Mouse (Mus musculus): ENCODE measurements around the gene H2-T24.
"Not testable (repeated sequence)": the region's sequence is repeated elsewhere in the genome, so short reads cannot be mapped to it uniquely, and the experiment has no call there.

H2-T24 gene

DNA sequence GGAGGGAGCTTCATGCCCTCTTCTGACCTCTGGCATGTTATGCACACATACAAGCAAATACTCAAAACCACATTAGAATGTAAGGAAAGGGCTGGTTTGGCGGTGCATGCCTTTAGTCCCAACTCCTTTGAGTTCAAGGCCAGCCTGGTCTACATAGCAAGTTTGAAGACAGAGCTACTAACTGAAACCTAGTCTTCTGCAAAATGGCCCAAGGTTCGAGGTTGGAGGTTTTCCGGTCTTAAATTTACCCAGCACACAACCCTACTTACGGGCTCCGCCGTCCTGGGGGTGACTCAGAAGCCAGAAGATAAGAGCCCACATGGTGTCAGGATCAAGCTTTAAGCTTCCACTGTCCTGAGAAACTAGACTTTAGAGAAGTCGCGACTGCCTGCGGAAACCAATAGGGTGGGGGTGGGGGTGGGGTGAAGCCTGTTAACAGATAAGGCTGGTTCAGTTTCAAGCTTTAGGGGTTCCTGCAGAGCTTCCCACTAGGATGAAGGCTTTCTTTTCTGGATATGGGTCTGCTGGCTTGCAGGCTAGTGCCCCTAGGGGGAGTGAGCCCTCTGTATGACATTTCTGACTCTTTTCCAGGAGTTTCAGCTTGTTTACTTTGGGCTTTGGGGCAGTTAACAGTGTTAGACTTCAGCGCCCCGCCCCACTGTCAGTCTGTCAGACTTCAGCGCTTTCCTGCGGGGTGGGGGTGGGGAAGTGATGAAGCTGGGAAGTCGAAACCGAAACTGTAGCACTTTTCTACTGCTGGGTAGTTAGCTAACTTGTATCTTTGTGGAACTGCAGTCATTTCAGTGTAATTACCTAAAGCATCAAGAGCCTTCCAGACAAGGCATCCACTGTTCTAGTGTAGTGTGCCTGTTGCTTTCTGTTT lies at the start of gene H2-T24:
Gene H2-T24 (minus strand): TSS at position 370 of the 883 bp plus-strand sequence.
- CTCF ChIA-PET, result interaction anchor here (0.5 to 0.7 kb wide), 2 partner anchors 17 to 385 kb away, joined by 3 to 10 read pairs; no protein-coding TSS in a partner anchor

DNA sequence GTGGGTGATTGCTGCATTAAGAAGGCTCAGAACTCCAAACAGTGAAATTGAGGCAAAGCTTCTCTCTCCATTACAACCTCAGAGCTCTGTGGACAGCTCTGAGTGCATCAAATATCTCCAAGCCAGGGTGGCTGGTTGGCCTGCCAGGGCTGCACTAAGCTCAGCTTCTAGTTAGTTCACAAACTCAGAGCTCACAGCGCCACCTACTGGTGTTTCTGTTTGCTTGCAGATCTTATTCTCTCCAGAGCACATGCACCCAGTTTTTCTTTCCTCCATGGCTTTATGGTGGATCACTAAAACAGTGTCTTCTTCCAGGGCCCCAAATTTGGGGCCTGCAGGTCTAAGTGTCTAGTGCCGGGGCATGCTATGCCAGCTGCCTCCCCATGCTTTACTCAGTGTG lies 40.5 kb upstream of the H2-T24 start:
- CTCF ChIA-PET, result interaction anchor here (0.9 to 1.7 kb wide), 2 partner anchors 62 to 65 kb away, joined by 3 to 4 read pairs; no protein-coding TSS in a partner anchor

DNA sequence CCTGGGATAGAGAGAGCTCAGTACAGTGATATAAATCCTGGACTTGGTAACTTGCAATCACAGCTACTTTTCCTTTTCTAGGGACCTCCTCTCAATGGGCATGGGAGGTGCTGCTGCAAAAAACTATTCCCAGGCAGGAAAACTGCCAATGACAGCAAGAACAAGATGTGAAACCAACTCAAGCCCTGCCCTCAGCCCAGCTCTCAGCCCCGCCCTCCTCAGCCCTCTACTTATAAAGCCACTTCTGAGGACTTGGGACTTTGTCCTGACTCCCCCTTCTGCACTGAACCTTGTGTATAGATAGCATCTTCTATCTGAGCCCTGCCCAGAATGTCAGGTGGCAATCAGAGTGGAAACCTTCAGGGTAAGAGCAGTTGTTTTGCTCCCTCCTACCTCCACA lies 38.0 kb upstream of the H2-T24 start, which contains the start of gene Gm11127:
Gene Gm11127 (minus strand): TSS at position 10 of the 400 bp plus-strand sequence.
- CTCF ChIA-PET, result not testable (repeated sequence)

DNA sequence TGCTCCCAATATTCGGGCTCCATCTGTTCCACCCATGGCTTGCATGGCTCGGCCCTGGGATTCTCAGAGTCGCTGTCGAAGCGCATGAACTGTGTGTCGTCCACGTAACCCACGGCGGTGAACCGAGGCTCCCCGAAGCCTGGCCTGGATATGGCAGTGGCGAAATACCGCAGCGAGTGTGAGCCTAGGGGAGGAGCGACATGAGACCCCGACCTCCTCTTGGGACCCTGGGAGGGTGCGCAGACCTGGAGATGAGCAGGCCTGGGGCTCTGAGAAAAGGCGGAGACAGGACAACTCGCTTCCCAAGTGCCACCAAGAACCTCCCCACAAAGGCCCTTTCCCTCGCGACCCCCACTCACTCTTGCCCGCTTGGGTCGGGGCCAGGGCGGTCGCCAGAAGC lies 37.6 kb upstream of the H2-T24 start:
- CTCF ChIA-PET, result not testable (repeated sequence)

DNA sequence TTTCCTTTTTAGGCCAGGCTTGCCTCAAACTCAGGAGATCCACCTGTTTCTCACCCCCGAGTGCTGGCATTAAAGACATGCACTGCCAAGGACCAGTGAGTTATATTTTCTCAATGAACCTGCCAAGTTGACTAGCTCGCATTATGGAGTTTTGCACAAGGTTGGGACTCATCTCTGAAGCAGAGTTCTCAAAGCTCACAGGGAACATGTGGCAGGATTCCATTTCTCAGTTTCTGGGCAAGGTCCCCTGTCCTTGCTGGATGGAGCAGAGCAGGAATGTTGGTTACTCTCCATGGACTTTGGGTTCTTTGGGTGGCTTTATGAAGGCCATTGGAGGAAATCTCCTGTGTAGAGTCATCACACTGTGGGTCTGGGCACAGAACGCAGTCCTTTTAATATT lies 22.9 kb upstream of the H2-T24 start:
- CTCF ChIA-PET, result no interaction called here

DNA sequence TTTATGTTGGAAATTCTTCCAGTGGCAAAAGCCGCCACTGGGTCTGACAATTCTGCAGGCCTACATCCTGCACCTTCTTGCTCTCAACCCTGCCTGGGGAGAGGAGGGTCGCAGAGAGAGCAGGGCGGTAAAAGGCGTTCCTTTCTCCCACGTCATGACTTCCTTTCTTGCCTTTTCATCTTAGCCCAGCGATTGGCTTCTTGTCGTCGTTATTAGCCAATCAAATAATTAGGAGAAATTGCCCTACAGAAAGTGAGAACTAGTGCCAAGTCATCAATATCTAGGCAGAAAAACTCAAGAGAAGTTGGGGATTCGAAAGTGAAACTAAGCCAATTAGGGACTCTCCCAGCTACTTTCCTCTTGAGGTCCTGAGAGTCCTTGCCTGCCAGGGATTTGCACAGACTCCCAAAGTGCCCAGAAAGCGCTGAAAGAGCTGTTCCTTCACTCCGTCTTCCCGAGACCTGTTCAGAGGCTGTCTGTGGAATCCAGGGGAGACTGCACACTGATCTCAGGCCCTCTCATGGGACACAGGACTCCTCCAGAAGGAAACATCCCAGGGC lies 22.3 kb upstream of the H2-T24 start, which contains the start of the genes H2-T22 and Gm6034:
Gene H2-T22 (minus strand): TSS at position 138 of the 560 bp plus-strand sequence.
Gene Gm6034 (plus strand): TSS at position 352 of the 560 bp plus-strand sequence.
- CTCF ChIA-PET, result not testable (repeated sequence)

DNA sequence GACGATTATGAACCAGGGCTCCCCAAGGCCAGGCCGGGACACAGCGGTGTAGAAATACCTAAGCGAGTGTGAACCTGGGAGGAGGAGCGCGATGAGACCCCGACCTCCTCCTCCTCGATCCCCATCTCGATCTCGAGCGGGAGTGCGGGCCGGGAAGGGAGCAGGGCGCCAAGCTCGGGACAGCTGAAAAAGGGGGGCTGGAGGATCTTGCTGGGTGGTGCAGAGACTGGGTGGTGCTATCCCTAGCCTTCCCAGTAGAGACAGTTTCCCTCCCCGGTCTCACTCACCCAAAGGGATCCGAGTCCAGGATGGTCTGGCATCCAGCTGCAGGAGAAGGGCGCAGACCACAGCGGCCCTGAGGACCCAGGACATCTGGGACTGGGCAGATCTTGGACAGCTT lies 21.7 kb upstream of the H2-T24 start:
- CTCF ChIA-PET, result not testable (repeated sequence)

DNA sequence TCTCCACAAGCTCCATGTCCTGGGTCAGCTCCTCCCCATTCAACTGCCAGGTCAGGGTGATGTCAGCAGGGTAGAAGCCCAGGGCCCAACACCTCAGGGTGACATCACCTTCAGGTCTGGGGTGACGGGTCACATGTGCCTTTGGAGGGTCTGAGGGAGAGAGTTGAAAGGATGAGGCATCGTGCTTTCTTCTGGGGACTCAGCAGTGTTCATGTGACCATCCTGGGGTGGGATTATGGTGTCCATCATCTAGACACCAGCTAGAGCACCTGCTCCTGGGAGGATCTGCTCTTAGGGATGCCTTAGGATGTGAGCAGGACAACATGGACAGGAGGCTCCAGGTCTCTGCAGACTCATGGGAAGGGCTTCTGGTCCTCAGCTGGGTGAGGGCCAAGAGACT lies 20.2 kb upstream of the H2-T24 start:
- CTCF ChIA-PET, result not testable (repeated sequence)

DNA sequence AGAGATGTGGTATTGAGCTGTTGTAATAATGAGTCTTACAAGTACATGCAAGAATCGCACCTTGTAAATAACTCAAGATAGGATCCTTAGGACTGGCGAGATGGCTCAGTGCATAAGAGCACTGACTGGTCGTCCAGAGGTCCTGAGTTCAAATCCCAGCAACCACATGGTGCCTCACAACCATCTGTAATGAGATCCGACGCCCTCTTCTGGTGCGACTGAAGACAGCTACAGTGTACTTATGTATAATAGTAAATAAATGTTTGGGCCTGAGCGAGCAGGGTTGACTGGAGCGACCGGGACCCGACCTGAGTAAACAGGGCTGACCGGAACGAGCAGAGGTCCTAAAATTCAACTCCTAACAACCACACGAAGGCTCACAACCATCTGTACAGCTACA lies 15.8 kb upstream of the H2-T24 start:
- CTCF ChIA-PET, result interaction anchor here (1.2 to 1.8 kb wide), 2 partner anchors 39 to 45 kb away, joined by 4 to 7 read pairs; no protein-coding TSS in a partner anchor

DNA sequence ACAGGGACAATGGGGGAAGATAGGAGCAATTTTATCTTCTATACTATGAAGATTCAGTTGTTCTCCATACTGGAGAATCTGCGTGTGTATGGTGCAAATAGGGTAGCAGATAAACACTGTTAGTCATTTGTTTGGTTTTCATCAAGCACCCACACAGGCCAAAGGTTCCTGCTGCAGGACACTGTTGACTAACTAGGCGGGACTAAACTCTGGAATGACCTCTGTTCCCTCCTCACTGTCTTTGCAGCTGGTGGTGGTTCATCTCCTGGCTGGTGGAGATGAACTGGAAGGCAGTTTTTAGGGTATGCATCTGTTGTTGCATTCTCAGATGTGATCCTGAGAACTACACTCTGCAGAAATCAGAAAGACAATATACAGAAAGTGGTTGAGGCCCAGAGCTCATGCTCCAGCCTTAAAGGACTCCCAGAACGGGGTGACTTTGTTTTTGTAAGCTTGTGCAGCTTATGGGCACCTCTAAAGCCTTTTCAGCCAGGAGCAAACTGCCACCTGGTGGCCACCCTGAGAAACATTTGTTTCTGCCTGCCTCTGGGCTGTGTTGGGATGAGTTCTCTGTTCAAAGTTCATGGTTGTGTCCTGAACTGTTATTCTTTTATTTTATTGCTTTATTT lies 14.8 kb upstream of the H2-T24 start:
- CTCF ChIA-PET, result interaction anchor here (0.6 to 1.8 kb wide), 2 partner anchors 38 to 40 kb away, joined by 3 to 7 read pairs; no protein-coding TSS in a partner anchor

DNA sequence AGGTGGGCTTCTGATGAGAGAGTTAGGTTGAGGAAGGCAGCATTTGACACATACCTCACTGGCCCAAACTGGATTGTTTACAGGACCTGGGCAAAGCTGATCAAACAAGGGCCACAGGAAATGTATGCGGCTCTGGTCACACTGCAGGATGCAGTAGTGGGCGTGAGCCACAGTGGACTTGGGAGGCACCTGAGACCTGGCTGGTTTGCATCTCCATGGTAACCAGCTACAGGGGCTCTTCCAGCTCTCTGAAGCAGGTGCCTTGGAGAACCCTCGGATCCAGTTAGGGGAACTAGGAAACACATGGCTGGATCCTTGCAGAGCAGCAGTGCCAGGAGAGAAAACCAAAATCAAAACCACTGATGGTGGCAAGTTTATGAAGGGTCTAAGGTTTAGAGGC lies 14.2 kb upstream of the H2-T24 start:
- CTCF ChIA-PET, result interaction anchor here (1.8 kb wide), 1 partner anchor 37 kb away, joined by 7 read pairs; no protein-coding TSS in a partner anchor

DNA sequence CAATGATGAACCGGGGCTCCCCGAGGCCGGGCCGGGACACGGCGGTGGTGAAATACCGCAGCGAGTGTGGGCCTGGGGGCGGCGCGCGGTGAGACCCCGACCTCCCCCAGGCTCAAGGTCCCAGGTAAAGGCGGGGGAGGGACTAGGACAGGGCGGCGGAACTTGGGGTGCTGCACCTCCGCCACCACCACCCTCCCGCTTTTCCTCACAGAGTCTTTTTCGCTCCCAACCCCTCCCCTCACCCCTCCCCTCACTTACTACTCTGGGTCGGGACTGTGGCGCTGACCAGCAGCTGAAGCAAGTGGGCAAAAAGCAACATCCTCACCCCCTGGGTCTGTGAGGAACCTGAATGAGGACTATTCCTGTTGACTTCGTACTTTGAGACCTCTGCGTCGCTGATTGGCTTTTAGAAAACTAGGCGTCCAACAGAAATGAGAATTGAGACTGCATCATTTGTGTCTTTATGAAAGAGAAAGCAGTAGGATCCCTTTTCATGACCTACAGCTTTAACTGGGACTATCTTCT lies 12.1 kb upstream of the H2-T24 start, which contains the start of gene H2-T23:
Gene H2-T23 (minus strand): TSS at position 505 of the 525 bp plus-strand sequence.
- CTCF ChIA-PET, result interaction anchor here (1.3 kb wide), 1 partner anchor 34 kb away, joined by 5 read pairs; no protein-coding TSS in a partner anchor

DNA sequence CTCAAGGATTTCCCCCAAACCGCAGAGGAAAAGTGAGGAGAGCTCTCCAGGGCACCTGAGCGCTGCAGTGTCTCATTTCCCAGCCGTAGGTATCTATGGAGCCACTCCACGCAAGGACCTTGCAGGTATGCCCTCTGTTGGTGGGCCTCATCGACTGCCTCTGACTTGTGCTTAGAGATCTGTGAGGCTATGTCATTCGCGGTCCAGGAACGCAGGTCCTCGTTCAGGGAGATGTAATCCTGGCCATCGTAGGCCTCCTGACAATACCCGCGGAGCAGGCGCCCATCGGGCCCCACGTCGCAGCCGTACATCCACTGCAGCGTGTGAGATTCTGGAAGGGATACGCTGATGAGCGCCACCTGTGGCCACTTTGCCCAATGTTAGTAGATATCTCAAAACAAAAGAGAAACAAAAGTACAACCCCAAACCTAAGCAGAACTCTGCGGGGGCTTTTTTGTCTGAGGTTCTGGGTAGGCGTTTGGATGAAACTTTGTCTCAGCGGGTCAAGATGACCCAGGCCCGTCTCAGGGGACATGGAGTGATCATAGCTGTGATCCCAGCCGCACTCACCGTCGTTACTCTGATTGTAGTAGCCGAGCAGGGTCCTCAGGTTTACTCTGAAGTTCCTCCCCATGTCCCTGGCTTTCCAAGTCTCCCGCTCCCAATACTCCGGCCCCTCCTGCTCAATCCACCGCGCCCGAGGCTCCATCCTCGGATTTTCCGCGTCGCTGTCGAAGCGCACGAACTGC lies 11.4 kb upstream of the H2-T24 start:
- CTCF ChIA-PET, result not testable (repeated sequence)

DNA sequence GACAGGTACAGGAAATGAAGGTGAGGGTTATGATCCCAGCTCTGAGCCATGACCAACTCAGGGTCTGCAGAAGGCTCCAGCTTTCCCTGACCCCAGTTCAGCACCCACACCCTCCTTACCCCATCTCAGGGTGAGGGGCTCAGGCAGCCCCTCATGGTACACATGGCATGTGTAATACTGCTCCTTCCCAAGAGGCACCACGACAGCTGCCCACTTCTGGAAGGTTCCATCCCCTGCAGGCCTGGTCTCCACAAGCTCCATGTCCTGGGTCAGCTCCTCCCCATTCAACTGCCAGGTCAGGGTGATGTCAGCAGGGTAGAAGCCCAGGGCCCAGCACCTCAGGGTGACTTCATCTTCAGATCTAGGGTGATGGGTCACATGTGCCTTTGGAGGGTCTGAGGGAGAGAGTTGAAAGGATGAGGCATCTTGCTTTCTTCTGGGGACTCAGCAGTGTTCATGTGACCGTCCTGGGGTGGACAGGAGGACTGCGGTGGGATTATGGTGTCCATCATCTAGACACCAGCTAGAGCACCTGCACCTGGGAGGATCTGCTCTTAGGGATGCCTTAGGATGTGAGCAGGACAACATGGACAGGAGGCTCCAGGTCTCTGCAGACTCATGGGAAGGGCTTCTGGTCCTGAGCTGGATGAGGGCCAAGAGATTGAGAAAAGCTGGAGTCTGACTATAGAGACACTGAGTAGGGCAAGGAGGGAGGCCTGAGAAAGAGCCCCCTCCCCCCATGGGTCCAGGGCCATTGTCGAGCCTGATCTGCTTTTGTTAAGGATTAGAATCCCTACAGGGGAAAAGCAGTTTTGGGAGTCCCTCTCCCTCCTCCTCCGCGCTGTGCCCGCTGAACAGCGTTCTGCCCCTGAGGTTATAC lies 10.6 kb upstream of the H2-T24 start:
- CTCF ChIA-PET, result interaction anchor here (1.8 kb wide), 1 partner anchor 34 kb away, joined by 5 read pairs; no protein-coding TSS in a partner anchor

DNA sequence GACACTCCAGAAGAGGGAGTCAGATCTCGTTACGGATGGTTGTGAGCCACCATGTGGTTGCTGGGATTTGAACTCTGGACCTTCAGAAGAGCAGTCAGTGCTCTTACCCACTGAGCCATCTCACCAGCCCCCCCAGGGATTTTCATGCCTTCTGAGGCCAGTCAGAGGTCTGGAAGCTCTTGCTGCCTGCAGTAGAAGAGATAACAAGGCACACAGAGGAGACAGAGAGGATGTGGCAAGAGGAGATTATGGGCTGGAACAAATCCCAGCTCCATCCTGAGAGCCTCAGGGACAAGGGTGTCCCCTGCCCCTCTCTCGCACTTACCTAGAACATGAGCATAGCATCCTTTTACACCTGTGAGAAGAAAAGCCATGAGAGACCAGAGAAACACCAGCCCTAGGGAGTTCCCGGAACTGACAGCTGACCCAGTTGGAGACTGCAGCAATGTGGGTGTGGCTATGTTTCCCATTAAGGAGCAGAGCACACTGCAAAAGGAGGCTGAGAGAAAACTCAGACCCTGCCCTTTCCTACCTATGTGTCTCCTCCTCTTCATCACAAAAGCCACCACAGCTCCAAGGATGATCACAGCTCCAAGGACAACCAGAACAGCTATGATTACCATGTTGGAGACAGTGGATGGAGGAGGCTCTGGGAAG lies 9.8 kb upstream of the H2-T24 start:
- CTCF ChIA-PET, result interaction anchor here (1.8 kb wide), 1 partner anchor 33 kb away, joined by 5 read pairs; no protein-coding TSS in a partner anchor

DNA sequence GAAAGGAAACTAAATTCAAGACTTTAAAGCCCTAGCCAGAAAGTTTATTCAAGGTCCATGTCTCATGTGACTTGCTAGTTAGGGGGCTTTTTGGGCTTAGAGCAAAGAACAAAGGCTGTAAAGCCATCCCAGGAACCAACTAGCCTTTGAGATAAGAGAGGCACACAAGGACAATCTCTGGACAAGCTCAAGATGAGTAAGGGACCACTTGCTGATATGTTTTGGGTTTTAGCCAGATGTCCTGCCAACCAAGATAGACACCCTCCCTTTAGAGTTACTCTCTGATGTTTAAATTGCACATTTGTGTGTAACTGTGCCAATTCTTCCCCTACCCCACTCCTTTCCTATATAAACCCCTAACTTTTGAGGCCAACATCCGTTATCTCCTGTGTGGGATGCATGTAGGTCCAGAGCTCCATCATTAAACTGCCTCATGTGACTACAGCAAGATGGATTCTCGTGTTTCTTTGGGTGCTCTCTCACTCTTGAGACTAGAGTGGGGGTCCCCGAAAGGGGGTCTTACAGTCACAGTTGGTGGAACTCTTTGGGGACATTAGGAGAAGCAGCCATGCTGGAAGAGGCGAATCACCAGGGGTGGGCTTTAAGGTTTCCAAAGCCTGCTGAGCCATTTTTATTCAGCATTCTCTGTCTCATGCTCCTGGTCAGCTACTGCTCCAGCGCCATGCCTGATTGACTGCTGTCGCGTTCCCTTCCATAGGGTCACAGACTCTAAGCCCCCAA lies 8.7 kb upstream of the H2-T24 start:
- CTCF ChIA-PET, result interaction anchor here (1.8 kb wide), 1 partner anchor 32 kb away, joined by 5 read pairs; no protein-coding TSS in a partner anchor

DNA sequence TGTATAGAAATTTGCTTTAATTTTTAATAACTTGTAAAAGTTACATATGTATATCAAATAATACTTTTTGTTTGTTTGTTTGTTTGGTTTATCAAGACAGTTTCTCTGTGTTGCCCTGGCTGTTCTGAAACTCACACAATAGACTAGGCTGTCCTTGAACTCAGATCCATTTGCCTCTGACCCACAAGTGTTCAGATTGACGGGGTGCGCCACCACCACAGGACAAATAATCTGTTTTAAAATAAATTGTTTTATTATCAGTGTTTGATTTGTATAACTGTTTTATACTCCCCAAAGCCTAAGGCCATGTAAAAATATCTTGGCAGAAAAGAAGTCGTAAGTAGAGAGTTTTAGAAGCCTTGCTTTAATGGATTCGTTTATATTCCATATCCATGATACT lies 7.3 kb upstream of the H2-T24 start:
- CTCF ChIA-PET, result no interaction called here

DNA sequence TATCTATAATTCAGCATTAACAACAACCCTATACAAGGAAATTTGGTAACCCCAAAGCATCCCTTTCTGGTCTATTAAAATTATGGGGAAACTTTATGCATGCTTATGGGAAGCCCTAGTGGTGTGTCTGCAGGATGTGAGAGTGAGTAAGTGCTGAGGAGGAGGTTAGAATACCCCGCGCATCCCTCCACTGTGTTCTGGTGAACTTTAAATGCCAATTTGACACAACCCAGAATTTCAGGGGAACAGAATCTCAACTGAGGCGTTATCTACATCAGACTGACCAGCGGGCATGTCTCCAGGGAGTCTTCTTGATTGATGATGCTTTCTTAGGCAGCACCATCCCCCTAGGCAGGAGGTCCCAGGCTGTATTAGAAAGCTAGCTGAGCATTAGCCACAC lies 5.5 kb upstream of the H2-T24 start:
- CTCF ChIA-PET, result interaction anchor here (0.6 kb wide), 1 partner anchor 87 kb away, joined by 5 read pairs; no protein-coding TSS in a partner anchor
